Mouse (Mus musculus): ENCODE results near the gene Syt12. TPM values are rescaled to one million over a fixed set of nuclear protein-coding genes. Genes with fewer than 3 reads are reported as not detected.

Gene Syt12
- 0.68 and 0.85 TPM in 2 replicates for polyA plus RNA-seq (2012; rRNA removed)

GRCm38 (mm10) chr19:4477345-4478189 is at the start of gene Syt12:
Gene Syt12 (minus strand): TSS chr19:4477447.
- Histone ChIP-seq H3K36me3 (ENCODE audit: control insufficient read depth, insufficient read depth, low read length) (no peaks in the 10 kb centered on the region), H3K4me3 (ENCODE audit: extremely low read depth, insufficient read depth, insufficient read length) (no peak within 1 kb of the TSS; the same call in 1 of the 2 replicates), H3K27ac (ENCODE audit: insufficient read depth, low read length) (no peak within 1 kb of the TSS), H3K27me3 (ENCODE audit: control insufficient read depth, insufficient read depth, low read length) (peaks cover 6% of the 10 kb centered on the region), H3K4me1 (ENCODE audit: control insufficient read depth, insufficient read depth, insufficient read length) (peaks cover 4% of the 10 kb centered on the region; the same call in 1 of the 2 replicates)
- WGBS: 26% methylated on average over 21 of the region's 21 CpGs
- no peak for DNase-seq (ENCODE audit: low read depth in 1 of 2, low spot score in 2 of 2)
- TF ChIP-seq CTCF (IDR thresholded peaks at IDR 0.05; ENCODE audit: extremely low read depth, insufficient read depth, insufficient read length, insufficient replicate concordance): no peak
- no peak for TF ChIP-seq POLR2A (IDR thresholded peaks at IDR 0.05; ENCODE audit: low read depth, low read length)

GRCm38 (mm10) chr19:4521426-4522050 is 44.3 kb upstream of the Syt12 start:
- no peaks in the 10 kb centered on the region for H3K36me3 ChIP-seq (ENCODE audit: control insufficient read depth, insufficient read depth, low read length)
- H3K4me1 ChIP-seq (ENCODE audit: control insufficient read depth, insufficient read depth, insufficient read length): no peaks in the 10 kb centered on the region
- DNase-seq (ENCODE audit: low read depth in 1 of 2, low spot score in 2 of 2): no peak
- H3K27me3 ChIP-seq (ENCODE audit: control insufficient read depth, insufficient read depth, low read length): no peaks in the 10 kb centered on the region
- no peak overlapping the region for H3K27ac ChIP-seq (ENCODE audit: insufficient read depth, low read length)
- WGBS: 87% methylated on average over 3 of the region's 3 CpGs
- TF ChIP-seq POLR2A (IDR thresholded peaks at IDR 0.05; ENCODE audit: low read depth, low read length) (no peak), CTCF (IDR thresholded peaks at IDR 0.05; ENCODE audit: extremely low read depth, insufficient read depth, insufficient read length, insufficient replicate concordance) (no peak)
- H3K4me3 ChIP-seq (ENCODE audit: extremely low read depth, insufficient read depth, insufficient read length): no peak overlapping the region

GRCm38 (mm10) chr19:4517483-4517882 is 40.2 kb upstream of the Syt12 start:
- no peak for DNase-seq (ENCODE audit: low read depth in 1 of 2, low spot score in 2 of 2)
- H3K27ac ChIP-seq (ENCODE audit: insufficient read depth, low read length): no peak overlapping the region
- H3K27me3 ChIP-seq (ENCODE audit: control insufficient read depth, insufficient read depth, low read length): no peaks in the 10 kb centered on the region
- H3K36me3 ChIP-seq (ENCODE audit: control insufficient read depth, insufficient read depth, low read length): no peaks in the 10 kb centered on the region
- no peak for TF ChIP-seq CTCF (IDR thresholded peaks at IDR 0.05; ENCODE audit: extremely low read depth, insufficient read depth, insufficient read length, insufficient replicate concordance)
- no peak for TF ChIP-seq POLR2A (IDR thresholded peaks at IDR 0.05; ENCODE audit: low read depth, low read length)
- H3K4me1 ChIP-seq (ENCODE audit: control insufficient read depth, insufficient read depth, insufficient read length): no peaks in the 10 kb centered on the region
- WGBS: 74% methylated on average over 1 of the region's 1 CpGs
- no peak overlapping the region for H3K4me3 ChIP-seq (ENCODE audit: extremely low read depth, insufficient read depth, insufficient read length)

- TF ChIP-seq POLR2A (IDR thresholded peaks at IDR 0.05; ENCODE audit: low read depth, low read length) (no peak), CTCF (IDR thresholded peaks at IDR 0.05; ENCODE audit: extremely low read depth, insufficient read depth, insufficient read length, insufficient replicate concordance) (no peak)
- DNase-seq (ENCODE audit: low read depth in 1 of 2, low spot score in 2 of 2): no peak
- Histone ChIP-seq H3K27ac (ENCODE audit: insufficient read depth, low read length) (no peak overlapping the region), H3K27me3 (ENCODE audit: control insufficient read depth, insufficient read depth, low read length) (peaks cover 3% of the 10 kb centered on the region), H3K36me3 (ENCODE audit: control insufficient read depth, insufficient read depth, low read length) (no peaks in the 10 kb centered on the region), H3K4me3 (ENCODE audit: extremely low read depth, insufficient read depth, insufficient read length) (no peak overlapping the region), H3K4me1 (ENCODE audit: control insufficient read depth, insufficient read depth, insufficient read length) (no peaks in the 10 kb centered on the region)
- WGBS: 62% methylated on average over 2 of the region's 2 CpGs
Measured at GRCm38 (mm10) chr19:4516288-4516687, 39.0 kb upstream of the Syt12 start.

GRCm38 (mm10) chr19:4515746-4516145 is 38.5 kb upstream of the Syt12 start:
- H3K36me3 ChIP-seq (ENCODE audit: control insufficient read depth, insufficient read depth, low read length): no peaks in the 10 kb centered on the region
- 82% methylated on average over 2 of the region's 2 CpGs for WGBS
- H3K27ac ChIP-seq (ENCODE audit: insufficient read depth, low read length): no peak overlapping the region
- H3K4me3 ChIP-seq (ENCODE audit: extremely low read depth, insufficient read depth, insufficient read length): no peak overlapping the region
- peaks cover 6% of the 10 kb centered on the region for H3K27me3 ChIP-seq (ENCODE audit: control insufficient read depth, insufficient read depth, low read length)
- DNase-seq (ENCODE audit: low read depth in 1 of 2, low spot score in 2 of 2): no peak
- TF ChIP-seq POLR2A (IDR thresholded peaks at IDR 0.05; ENCODE audit: low read depth, low read length) (no peak), CTCF (IDR thresholded peaks at IDR 0.05; ENCODE audit: extremely low read depth, insufficient read depth, insufficient read length, insufficient replicate concordance) (no peak)
- H3K4me1 ChIP-seq (ENCODE audit: control insufficient read depth, insufficient read depth, insufficient read length): no peaks in the 10 kb centered on the region

GRCm38 (mm10) chr19:4513236-4513858 is 36.1 kb upstream of the Syt12 start:
- no peak for TF ChIP-seq CTCF (IDR thresholded peaks at IDR 0.05; ENCODE audit: extremely low read depth, insufficient read depth, insufficient read length, insufficient replicate concordance)
- TF ChIP-seq POLR2A (IDR thresholded peaks at IDR 0.05; ENCODE audit: low read depth, low read length): no peak
- no peak for DNase-seq (ENCODE audit: low read depth in 1 of 2, low spot score in 2 of 2)
- no peak overlapping the region for H3K4me3 ChIP-seq (ENCODE audit: extremely low read depth, insufficient read depth, insufficient read length)
- peaks cover 10% of the 10 kb centered on the region for H3K27me3 ChIP-seq (ENCODE audit: control insufficient read depth, insufficient read depth, low read length)
- 73% methylated on average over 4 of the region's 4 CpGs for WGBS
- no peaks in the 10 kb centered on the region for H3K36me3 ChIP-seq (ENCODE audit: control insufficient read depth, insufficient read depth, low read length)
- H3K4me1 ChIP-seq (ENCODE audit: control insufficient read depth, insufficient read depth, insufficient read length): peaks cover 2% of the 10 kb centered on the region; the same call in 1 of the 2 replicates
- H3K27ac ChIP-seq (ENCODE audit: insufficient read depth, low read length): no peak overlapping the region

Measured in spleen, adult 2 months (tissue).